Mouse (Mus musculus) erythroblast, embryonic 14.5 days (primary cell): ENCODE data around the gene St6galnac3.

Experiments
- GATA1 ChIP-seq: IDR thresholded peaks from 2 replicates; pipeline ENCODE4 v1.6.1; 2012; ENCODE audit warnings: low read length, inconsistent platforms, mixed read lengths
- TAL1 ChIP-seq: IDR thresholded peaks from 3 replicates; pipeline ENCODE4 v1.6.1; 2012; ENCODE audit warnings: low read length, inconsistent platforms, mixed read lengths

DNA sequence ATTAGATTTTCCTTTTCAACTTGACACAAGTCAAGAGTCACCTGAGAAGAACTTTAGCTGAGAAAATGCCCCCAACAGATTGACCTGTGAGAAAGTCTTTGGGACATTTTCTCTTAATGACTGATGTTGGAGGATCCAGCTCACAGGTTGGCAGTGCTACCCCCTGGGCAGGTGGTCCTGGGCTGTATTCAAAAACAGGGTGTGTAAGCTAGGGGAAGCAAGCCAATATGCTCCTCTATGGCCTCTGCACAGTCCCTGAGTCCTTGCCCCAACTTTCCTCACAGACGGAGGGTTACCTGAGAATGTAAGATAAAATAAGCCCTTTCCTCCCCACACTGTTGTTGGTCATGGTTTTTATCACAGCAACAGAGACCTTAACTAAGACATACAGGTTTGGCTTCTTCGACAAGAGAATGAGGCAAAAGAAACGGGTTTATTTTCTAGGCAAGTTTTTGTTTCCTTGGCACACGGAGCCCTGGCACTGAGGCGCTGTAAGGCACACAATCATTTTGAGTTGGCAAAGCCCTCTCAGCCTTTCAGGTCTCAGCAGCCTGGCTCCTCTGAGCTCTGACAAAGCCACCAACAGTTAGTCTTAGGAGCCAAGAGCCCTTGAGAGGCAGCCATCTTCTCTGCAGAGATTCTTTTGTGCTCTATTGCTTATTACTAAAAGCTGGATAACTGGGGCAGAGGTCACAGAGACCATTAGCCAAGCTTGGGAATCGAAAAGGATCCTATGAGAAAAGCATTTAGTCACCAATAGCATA lies 292.7 kb downstream of the St6galnac3 start:
- no peak for TF ChIP-seq TAL1
- TF ChIP-seq GATA1 = no peak
